Mouse (Mus musculus) megakaryocyte, adult 5-6 weeks (primary cell): Measurements from ENCODE around the gene Ypel1. TPM values are rescaled to one million over a fixed set of nuclear protein-coding genes. Genes with fewer than 3 reads are reported as not detected.
A peak's percentile ranks its signal among the peaks of the same experiment; 100 is the strongest.

ENCODE experiments used
- ATAC-seq: 2 replicates; pipeline ENCODE4 v1.8.0; 2016; ENCODE audit warnings: mild to moderate bottlenecking, inconsistent platforms; ENCODE audit not compliant: poor library complexity, severe bottlenecking
- total RNA-seq, 2 experiments: library from RNA; stranded (forward) in 1 of 2; stranded (reverse) in 1 of 2; fragments of 153-499, 151-499 nt in 1 of 2; fragments of 221-1000, 200-1000 nt in 1 of 2; gene quantifications; 2 replicates each; pipeline versions ENCODE4 v1.2.3 to v1.2.4; 2015 to 2017

Gene Ypel1
- total RNA-seq (2015): 0.33 and 1.0 TPM in 2 replicates
- 0.15 TPM in 1 of 2 replicates, not detected in the other for total RNA-seq (2017)

DNA sequence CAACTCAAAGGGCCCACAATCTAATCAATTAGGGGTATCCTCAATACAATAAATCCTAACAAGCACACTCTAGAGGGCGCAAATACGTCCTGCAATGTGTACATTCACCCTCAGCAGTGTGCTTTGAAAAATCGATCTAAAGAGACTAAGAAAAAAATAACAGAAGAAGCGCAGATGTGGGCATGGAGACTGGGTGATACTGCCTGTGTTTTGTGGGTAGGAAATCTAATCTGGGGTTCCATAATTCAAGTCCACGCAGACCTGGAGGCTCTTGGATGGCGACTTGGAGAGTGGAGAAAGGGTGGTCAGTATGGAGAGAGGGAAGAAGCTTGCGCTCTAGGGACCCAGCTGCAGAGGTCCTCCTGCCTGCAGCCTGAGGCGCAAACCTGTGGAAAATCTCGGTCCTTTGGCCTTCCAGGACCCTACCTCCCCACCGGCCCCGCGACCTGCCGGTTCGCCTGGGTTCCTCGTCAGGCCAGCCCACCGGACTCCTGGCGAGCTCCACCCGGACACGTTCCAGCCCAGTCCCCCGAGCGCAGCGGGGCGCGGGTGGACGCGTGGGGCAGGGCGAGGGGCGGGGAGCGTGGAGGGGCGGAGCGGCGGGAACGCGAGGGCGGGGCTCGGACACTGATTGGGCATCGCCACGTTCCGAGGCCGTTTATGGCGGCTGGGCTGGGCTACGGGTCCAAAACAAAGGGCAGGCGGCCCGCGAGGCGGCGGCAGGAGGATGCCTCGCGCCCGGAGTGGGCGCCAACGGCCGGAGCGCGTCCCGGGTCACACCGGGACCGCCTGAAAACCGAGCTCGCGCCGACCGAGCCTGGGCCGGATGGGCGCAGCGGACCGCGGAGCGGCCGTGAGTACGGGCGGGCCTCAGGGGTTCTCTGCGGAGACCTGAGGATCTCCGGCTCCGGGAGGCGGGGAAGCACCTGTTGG, at the start of gene Ypel1:
Ypel1 (plus strand) TSS at position 186 of the 933 bp plus-strand sequence.
- ATAC-seq: peak; percentile 97

DNA sequence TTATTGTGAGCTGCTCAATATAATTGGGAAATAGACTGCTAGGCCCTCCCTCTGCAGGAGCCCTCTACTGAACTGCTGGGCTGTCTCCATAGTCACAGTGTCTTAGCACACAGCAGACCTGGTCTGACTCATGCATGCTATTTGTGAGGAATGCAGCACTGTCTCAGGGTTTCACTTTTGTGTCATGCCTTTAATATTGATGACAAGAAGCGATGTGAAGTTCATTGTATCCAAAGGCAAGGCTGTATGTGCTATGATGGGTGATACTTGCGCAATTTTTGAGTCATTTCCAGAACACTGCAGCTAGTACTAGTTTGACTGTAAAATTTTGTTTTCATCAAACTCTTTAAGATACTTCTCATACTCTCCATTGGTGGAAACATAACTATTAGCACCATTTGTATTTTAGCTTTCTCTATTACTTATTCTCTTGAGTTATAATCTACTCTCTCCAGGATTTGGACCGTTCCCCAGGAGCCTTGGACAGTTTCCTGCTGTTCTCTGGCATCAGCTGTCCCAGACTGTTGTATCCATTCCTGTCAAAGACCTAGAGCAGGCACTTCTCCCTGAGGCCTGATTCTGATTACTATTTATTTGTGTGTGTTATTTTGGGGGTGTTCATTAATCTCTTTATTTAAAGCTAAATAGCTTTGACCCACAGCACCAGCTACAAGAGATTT, 44.9 kb upstream of the Ypel1 start:
- no peak for ATAC-seq

DNA sequence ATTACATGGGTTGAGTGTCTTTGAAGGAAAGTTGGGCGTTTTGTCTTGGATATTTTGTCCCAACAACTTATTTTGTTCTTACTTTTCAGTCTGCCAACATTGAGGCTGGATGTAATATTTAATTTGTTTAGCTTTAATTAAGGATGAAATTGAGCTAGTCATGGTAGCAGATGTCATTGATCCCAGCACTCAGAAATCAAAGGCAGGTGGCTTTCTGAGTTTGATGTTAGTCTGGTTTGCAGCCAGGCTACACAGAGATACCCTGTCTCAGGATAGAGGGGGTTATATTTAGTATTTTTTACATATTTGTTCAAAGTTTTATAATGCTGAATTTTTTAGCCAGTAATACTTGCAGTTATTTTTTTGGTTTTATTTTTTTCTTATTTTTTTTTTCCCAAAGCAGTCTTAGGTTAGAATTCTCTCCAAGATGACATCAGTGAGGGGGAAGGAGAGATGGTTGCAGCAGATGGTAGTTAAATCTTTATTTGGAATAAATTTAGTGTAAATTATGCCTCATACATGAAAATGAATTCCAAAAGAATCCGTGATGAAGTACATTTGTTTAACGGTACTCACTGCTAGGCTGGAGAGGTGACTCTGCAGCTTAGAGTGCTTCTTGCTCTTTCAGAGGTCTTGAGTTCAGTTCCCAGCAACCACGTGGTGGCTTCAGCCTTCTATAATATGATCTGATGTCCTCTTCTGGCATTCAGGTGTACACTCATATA, 39.4 kb upstream of the Ypel1 start:
- no peak for ATAC-seq

DNA sequence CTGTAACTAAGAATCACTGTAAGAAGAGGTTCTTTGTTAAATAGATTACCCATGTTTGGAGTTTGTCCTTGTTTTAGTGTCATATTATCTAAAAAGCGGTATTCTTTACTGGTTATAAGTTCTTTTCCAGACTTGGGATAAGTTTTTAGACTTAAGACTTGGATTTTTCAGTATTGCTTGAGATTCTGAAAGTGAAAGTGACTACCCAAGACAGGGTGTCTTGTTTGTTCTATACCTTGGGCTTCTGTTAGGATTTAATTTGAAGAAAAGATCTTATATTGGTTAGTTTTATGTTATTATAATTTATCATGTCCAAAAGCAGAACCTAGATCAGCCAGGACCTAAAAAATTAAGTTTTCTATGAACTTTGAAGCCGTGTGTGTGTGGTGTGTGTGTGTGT, 35.7 kb upstream of the Ypel1 start:
- ATAC-seq: no peak

DNA sequence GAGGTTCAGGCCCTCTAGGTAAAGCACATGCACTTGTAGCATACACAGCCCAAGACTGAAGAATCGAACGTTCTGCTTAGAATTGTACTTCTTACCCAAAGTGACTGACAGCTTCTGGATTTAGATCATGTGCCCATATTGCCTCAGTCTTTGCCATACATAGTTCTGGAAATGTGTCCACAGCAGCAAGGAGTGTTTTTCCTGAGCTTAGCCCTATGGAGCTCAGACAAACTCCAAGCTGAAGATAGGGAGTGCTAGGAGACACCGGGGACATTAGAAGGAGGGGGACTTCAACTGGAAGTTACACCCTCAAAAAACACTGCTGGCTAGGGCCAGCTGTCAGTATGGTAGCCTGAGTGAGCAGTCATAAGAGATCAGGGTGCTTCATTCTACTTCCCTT, 28.8 kb upstream of the Ypel1 start:
- no peak for ATAC-seq

DNA sequence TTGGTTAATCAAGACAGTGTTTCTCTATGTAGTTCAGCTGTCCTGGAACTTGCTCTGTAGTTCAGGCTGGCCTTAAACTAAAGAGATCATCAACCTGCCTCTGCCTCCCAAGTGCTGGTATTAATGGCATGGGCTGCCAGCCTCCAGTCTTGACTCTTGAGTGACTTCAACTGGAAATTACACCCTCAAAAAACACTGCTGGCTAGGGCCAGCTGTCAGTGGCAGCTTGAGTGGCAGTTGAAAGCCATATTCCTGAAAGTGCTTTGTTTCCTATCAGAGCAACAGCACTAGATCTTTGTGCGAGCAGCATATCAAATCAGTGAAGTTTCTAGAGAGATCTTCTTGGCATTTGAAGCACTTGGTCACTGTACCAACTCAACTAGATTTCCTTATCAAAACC, 28.1 kb upstream of the Ypel1 start:
- no peak for ATAC-seq

DNA sequence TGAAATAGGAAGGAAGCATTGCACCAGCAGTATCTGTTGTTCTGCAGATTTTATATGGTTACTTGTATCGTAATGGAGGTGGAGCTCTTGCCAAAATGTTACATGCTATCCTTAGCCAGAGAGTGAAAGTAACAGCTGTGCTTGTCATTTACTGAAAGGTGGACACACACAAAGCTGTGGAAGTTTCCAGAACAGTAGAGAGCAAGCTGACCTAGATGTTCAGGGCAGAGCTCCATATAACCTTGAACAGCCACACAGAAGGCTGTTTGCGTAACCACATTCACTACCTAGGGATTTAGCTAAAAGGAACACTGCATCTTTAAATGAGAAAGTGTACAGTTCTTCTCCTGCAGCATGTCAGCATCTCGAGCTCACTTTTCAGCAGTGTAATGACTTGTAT, 25.2 kb upstream of the Ypel1 start:
- no peak for ATAC-seq

DNA sequence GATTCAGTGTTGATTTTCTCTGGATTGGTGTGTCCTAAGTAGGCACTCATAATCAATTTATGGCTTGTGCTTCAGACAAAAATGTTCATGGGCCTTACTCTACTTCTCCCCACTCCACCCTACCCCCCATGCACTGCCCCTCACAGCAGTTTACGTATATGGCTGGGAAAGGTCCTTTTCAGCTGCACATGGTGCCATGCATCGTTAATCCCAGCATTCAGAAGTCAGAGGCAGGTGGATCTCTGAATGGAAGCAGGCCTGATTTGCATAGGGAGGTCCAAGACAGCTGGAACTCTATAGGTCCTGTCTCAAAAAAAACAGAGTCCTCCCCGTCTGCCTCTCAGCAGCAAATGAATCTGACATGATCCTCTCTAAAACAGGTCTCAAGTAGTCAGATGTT, 24.2 kb upstream of the Ypel1 start:
- no peak for ATAC-seq

DNA sequence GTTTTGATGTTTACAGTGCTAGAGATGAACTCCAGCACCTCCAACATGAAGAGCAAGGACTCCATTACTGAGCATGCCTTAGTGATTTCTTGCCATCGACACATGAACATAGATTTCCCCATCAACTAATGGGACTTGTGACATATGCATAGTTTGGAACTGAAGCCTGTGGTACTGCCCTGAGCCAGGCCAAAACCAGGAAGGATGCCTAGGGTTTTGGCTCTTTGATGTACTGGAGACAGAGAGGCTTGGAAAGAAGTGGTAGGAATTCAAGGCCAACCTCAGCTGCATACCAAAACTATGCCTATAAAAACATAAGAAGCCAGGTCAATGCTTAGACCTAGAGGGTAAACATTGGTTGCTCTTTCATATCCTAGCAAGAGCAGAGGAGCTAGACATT, 19.6 kb upstream of the Ypel1 start:
- no peak for ATAC-seq

DNA sequence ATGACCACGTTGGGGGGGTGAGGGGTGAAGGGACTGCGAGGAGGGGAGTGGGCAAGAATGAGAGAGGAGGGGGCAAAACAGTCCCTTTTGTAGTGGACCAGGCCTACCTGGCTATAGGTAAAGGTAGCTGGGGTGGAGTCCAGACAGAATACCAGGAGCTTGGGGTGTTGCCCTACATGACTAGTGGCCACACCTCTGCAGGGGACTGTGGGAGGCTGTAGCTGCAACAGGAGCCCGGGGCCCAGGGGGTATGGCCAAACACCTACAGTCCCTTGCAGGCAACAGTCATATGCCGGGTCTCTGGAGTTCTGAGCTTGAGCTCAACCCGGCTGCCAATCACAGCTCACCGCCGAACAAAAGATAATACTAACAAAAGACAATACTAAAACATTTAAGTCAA, 17.4 kb upstream of the Ypel1 start:
- ATAC-seq: no peak

DNA sequence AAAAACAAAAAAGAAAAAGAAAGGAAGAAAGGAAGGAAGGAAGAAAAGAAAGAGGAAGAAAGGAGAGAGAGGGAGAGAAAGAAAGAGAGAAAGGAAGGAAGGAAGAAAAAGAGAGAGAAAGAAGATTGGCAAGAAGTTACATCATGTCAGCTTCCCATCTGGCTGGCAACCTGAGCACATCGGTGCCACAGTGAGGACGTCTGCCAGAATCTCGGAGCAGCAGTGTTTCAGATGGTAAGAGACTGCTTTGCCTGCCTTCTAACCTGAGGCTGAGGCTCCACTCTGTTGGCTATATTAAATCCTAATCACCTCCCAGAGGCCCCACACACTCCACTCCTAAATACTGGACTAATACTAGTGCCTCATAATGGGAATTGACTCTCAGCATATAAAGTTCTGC, 15.6 kb upstream of the Ypel1 start:
- no peak for ATAC-seq

DNA sequence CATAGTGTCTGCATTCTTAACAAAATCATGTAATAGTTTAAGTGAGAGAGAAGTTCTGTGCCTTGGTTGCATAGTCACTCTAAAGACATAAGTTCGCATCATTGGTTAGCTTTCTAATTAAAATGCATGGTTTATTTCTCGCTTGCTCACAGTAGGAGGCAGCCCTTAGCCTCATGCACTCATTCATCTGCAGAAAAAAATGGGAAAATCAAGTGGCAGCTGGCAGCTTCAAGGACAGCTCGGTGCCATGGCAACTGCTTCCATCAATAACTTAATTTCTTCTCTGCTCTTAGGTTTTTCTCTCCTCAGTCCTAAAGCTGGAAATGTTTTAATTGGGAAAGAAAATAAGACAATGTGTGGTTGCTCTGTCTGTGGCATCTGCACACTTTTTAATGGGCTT, 13.9 kb upstream of the Ypel1 start:
- ATAC-seq: no peak

DNA sequence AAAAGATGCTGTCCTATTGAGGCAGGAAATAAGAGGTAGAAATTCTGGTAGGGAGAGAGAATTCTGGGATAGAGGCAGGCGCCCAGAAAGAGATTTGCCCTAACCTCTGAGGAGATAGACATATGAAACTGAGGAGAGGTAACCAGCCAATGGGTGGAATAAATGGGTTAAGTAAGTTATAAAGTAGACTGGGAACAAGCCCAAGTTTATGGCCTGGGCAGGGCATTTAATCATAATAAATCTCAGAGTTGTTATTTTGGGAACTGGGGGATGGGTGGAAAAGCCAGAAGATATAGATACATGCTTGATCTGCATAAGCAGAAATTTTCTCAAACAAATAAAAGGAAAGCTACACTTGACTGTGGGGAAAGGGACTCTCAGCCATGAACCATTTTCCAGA, 7.2 kb upstream of the Ypel1 start:
- no peak for ATAC-seq

DNA sequence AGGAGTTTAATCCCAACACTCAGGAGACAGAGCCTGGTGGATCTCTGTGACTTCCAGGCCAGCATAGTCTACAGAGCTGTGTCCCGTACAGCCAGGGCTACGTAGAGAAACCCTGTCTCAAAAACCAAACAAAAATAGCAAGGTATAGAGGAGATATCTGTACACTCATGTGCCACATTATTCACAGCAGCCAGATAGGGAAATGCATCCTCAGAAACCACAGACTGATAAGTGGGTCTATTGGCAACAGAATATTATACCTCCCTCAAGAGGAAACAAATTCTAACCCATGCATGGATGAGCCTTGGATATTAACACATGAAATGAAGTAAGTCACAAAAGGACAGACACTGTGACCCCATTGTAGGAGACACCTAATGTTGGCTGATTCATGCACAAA, 1.9 kb upstream of the Ypel1 start:
- no peak for ATAC-seq

DNA sequence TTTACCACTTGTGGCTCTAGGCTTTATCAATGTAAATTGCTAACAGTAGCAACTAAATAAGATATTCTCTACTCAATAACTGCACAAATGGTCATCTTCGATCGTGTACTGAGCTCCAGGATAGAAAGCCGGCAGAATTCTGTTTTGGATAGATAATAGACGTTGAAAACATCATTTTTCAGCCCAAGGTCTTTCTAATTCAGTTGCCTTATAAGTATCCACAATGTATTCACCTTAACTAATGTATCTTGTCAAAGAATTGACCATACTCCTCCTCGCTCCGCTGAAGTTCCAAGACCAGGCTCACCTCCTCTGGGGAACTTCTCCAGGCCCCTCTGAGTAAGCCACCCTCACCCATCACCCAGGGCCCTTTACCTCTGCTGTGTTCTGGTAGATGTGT, 1.2 kb downstream of the Ypel1 start:
- no peak for ATAC-seq

DNA sequence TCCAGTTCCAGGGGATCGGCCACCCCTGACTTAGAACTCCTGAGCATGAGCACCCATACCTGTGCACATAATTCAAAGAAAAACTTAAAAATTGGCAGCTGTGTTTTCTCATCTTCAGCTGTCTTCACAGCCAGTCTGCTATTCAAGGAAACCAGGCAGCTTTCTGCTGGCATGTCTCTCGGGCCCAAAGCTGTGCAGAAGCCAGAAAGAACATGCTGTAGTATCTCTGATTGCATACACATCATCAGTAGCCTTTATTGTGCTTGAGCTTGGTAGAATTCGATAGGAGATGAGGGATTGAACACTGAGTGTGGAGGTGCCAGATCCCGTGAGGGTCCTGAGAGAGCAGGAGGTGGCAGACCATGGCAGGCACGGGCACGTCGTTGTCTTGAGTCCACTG, 3.5 kb downstream of the Ypel1 start:
- ATAC-seq: no peak

DNA sequence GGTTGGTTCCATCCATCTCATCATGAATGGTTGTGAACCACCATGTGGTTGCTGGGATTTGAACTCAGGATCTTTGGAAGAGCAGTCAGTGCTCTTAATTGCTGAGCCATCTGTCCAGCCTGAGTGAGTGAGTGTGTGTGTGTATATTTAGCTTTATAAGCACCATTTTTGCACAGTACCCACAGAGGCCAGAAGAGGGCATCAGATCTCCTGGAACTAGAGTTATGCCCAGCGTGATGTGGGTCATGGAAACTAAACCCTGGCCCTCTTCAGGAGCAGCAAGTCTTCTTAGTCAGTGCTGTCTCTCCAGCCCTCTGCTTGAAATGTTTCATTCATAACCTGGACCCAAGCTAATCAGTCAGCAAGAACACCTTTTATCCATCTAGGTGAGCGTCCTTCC, 6.8 kb downstream of the Ypel1 start:
- no peak for ATAC-seq

DNA sequence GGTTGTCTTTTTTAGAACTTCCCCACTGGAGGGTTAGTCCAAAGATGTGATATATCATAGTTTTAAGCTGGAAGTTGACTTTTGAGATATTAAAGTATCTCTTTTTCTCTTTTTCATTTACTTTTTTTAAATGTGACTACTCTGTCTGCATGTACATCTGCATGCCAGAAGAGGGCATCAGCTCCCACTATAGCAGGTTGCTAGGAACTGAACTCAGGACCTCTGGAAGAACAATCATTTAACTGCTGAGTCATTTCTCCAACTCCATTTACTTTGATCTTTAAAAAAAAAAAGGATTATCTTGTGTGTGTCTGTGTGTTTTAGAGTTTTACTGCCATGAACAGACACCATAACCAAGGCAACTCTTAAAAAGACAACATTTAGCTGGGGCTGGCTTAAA, 7.4 kb downstream of the Ypel1 start:
- no peak for ATAC-seq

DNA sequence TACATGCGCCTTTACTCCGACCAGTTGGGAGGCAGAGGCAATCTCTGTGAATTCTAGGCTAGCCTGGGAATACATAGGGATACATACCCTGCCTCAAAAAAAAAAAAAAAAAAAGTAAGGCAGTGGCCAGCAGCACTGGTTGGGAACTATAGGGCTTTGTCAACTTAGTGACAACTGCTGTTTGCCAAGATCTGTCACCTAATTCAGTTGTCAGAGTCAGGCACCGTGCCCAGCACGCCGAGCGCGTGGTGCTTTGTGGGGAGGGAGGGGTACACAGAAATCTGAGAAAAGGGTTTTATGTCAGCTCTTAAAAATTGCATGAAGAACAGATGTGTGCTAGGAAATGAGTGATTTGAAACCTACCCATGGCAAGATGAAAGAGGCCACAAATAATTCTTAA, 8.6 kb downstream of the Ypel1 start:
- no peak for ATAC-seq

DNA sequence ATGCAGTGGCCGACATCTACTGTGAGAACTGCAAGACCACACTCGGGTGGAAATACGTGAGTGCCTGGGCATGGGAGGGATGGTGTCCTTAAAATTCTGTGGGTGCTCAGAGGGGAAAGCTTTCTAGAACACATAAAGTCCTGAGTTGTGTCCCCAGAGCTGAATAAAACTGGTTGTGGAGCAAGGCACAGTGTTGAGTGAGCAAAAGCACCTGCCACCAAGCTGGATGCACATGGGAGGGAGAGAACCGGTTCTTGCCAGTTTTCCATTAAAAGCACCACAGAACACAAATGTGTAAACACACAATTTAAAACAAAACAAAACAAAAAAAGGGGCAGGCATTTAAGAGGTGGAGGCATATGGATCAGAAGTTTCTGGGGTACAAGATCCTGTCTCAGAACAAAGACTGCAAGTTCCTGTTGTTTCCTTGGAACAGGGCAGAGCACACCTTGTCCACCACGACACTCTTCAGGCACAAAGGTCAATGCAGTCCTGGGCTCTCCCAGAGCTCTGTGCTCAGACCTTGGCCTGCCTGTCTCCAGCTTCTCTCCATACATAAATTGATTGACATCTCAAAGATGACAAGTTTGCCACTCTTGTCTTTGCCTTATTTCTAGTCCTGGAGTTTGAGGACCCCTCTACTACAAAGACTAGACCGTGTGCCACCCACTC, 12.8 kb downstream of the Ypel1 start:
- no peak for ATAC-seq

DNA sequence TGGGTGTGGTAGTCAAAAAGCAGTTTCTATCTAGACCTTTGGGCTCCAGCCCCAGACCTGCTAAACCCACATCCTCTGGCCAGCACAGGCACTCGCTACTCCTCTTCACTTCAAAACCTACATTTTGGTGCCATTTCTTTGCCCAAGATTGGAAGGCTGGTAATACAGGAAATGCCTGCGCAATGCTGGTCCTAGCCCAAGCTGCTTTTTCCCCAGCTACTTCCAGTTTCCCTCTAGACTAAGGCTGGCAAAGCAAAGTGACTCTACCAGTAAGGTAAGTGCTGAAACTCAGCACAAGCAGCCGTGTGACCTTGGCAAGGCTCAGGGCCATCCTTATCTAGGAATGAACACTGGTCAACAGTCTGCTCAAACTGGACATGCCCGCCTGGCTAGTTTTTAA, 16.1 kb downstream of the Ypel1 start:
- peak; percentile 78 for ATAC-seq
